Mouse (Mus musculus) cerebellum, adult (tissue): ENCODE measurements around the gene Pus10.

ENCODE experiments used
- ATAC-seq: cut with Nextera tagmentation; 2 replicates; pipeline ENCODE4 v1.9.2; 2017; ENCODE audit warnings: mild to moderate bottlenecking, moderate library complexity, mixed read lengths; ENCODE audit not compliant: insufficient number of reproducible peaks, low FRiP score, low TSS enrichment

Pus10 gene

DNA sequence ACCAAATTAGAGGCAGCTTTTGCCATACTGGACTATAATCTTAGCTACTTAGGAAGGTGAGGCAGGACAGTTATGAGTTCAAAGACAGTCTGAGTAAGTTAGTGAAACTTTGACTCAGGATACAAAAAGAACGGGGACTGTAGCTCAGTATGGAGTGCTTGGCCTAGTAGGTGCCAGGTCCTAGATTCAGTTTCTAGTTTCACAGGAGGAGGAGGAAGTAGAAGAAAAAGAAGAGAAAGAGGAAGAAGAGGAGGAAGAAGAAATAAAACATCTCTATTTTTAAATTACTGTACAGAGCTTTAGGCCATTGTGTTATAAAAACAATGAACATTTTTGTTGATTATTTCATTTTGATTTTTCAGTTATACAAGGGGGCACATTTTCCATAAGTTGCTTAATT, 22.6 kb downstream of the Pus10 start:
- no peak for ATAC-seq

DNA sequence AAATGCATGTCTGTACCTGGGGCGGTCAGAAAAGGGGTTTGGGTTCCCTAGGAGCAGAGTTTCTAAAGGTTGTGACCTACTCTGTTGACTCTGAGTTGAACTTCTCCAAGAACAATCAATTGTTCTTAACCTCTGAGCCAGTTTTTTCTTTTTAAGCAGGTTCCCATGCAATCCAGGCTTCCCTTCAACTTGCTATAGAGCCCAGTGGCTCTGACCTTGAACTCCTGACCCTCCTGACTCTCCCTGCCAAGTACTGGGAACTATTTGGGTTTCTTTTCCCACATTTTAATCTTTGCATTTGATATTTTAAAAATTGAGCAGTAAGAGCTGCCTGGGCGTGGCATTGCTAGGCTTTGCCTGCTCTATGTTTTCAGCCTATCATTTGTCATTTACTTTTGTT, 27.8 kb downstream of the Pus10 start:
- ATAC-seq, result no peak

DNA sequence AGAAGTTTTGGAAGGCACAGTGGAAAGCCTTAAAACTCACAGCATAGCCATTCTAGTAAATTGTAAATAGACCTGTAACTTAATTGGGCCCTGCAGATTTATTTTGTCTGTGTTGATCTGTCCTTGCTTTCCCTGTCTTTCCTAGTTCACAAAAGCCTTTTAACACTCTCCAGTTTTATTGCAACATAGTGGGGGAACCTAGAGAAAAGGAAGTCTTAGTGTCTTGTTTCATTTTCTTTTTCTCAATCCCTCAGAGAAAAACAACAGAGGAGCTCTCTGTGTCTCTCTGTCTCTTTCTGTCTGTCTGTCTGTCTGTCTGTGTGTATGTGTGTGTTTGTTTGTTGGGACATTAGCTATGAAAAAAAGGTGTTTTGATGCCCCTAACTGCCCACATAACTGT, 30.4 kb downstream of the Pus10 start:
- no peak for ATAC-seq

DNA sequence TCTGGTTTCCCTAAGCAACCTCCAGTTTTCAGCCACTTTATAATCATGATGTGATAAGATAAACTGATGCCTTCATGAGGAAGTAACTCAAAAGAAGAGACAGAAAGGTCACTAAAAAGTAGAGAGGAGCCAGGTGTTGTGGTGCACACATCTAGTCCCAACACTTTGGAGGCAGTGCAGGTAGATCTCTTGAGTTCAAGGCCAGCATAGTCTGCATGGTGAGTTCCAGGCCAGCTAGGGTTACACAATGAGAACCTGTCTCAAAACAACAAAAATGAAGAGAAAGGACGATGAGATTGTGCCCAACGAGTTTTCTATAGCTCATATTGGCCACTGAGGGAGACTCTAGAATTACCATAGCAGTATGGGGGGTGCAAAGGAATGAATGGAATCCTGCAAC, 33.1 kb downstream of the Pus10 start:
- no peak for ATAC-seq

DNA sequence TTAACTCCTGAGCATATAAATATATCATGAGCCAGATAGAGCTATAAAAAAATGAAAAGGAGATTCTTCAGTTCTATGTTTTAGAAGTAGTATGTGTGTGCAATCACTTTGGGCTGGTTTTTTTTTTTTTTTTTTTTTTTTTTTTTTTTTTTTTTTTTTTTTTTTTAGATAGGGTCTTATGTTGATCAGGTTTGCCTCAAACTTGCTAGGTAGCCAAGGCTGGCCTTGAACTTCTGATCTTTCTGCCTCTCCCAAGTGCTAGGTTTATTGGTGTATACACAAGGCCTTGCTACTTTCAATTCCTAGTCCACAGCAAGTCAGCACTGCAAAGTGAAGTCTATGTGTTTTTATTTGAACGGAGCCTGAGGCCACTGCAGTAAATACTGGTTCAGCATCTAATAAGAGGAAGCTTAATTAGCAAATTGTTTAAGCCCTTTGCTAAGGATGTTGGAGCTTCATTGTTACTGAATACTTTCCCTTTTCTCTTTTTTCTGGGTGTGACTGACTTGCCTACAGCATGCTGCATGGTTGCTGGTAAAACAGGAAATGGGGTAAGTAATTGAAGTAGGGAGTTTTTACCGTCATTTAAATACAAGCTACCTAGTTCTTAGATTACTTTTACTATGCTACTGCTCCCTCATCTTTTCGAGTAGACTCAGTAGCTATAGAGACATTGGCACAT, 34.1 kb downstream of the Pus10 start:
- no peak for ATAC-seq

DNA sequence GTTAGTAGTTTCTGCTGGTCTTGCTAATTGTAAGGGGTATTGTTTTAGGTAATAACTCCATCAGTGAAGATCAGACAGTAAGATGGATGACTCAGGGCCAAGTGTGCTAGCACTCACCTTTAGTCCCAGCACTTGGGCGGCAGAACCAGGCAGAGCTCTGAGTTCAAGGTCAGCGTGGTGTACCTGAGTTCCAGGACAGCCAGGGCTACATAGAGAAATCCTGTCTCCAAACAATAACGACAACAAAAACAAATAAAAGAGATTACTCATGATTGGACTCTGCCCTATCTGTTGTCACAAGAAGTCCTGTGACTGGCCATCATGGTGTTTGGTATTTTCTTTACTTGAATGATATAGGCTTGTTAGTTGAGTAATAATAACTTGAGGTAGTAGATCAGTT, 36.4 kb downstream of the Pus10 start:
- no peak for ATAC-seq

DNA sequence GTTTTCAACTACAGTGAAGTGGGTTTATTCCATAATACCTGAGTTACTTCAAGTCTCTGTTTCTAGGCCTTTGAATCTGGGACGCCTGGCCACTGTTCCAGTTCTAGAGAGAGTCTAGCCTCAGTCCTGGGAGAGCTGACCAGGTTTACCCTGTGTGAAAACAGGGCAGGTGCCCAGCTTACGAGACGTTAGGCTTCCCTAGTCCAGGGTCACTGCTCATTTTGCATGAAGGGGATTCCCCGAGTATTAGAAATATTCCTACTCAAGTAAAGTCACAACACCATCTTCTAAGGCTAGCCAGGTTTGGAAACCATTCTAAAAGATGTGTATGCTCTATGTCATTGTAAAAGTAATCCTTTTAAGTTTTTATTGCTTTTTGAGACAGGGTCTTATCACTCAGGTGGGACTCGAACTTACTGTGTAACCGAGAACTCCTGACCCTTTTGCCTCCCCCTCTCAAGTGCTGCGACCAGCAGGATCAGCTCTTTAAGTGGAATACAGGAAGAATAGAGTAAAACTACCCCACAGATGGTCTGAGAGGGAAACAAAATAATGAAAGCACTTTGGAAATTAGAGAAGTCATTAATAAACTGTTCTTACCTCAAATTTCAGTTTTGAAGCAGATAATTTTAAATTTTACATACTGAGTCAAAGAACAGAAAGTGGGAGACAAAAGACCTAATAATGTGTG, 39.3 kb downstream of the Pus10 start:
- no peak for ATAC-seq

DNA sequence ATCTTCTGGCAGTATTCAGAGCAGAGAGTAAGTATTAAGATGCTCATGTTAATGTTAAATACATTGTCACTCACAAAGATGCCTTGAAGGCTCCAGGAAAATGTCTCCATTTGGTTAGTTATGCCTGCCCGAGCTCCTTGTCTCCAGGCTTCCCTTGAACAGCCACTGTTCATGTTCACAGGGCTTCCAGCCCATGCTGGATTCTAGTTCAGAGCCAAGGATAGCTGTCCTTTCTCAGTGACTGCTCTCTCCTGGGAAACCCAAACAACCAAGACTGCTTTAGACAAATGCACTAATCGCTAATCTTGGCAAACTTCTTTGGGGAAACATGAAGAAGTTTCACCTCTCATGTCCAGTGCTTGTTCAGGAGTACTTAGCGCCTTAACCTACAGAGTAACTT, 46.8 kb downstream of the Pus10 start:
- ATAC-seq, result no peak

DNA sequence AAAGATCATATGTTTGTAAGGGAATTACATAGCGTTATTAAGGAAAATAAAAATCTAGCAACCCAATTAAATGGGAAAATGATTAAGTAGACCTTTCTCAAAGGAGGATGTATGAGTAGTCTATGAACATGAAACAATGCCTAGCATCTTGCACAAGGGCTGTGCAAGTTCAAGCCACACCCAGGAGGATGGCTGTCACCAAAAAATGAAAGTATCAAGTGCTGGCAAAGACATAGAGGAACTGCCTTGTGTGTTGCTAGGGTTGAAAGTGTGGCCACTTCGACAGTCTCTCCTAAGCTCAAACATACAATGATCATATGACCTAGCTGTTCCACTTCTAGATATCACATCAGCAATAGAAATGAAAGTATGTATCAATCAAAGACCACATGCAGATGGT, 53.4 kb downstream of the Pus10 start:
- ATAC-seq, result no peak

DNA sequence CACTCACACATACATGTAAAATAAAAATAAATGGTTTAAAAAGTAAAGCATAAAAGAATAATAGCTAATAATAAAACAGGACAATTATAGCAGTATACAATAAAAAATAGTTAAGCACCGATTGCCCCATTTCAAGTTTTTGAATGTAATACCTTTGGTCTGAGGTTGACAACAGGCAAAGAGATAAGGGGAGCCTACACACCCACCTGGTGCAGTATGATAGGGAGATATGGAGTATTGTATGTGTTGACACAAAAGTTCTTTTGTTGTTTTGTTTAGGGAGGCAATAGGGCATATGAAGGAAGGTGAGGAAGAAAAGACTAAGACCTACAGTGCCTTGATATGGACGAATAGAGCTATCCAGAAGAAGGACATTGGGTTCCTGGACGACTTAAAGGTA, 54.4 kb downstream of the Pus10 start:
- ATAC-seq, result no peak

DNA sequence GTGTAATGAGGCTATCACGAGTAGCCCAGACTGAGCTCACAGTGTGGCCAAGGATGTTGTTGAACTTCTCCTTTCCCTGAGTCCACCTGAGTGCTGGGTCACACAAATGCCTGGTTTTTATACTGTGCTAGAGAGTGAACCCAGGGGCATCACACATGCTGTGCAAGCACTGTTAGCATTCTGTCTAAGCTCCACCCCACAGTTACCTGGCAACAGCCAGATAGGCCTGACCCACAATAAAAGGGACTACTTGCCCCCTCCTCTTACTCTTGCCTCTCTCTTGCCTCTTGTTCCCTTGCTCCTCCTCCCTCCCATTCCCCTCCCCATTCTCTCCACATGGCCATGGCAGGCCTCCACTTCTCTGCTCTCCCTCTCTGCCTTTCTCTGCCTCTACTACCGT, 56.9 kb downstream of the Pus10 start:
- ATAC-seq, result no peak

DNA sequence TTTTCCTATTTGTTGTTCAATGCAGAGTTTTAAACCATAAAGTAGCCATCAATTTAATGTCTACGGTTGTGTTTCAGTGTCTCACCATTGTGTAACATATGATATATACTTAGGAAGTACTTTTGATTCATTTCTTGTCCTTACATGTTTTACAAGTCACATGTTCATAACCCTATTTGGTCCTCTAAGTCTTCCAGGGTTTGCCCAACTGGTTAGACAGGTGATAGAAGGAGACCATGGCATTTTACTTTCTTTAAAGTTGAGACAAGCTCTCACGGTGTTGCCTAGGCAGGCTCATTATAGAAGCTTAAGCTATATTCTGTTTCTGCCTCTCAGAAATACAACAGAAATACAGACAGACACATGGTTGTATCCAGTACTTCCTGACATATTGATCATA, 60.4 kb downstream of the Pus10 start:
- ATAC-seq, result no peak

DNA sequence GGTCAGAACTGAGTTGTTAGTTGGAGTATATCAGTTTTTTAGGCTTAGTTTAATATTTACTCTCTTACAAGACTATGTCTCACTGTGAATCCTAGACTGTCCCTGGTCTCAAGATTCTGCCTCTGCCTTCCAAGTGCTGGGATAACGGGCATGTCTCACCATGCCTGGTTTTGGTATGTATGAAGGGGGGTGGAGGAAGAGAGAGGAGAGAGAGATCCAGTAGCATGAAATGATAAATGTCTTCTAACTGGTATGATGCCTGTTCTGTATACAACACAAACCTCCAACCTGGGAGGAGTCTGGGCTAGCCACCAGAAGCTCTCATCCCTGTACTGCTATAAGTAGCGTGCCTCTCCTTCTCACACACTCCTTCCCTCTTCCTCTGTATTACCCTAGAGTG, 61.0 kb downstream of the Pus10 start:
- no peak for ATAC-seq

DNA sequence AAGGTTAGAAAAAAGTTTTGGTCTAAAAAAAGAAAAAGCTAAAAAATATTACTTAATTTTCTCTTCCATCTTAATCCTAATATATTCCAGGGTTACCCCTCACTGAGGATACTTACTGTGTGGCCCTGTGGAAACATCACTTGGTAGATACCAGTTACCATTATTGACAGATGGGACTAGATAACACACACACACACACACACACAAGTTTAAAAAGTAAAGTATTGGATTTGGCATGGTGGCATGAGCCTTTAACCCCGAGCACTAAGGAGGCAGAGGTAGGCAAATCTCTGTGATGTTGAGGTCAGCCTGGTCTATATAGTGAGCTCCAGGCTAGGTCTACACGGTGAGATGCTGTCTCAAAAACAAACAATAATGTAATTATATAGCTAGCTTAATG, 62.7 kb downstream of the Pus10 start:
- ATAC-seq, result no peak

DNA sequence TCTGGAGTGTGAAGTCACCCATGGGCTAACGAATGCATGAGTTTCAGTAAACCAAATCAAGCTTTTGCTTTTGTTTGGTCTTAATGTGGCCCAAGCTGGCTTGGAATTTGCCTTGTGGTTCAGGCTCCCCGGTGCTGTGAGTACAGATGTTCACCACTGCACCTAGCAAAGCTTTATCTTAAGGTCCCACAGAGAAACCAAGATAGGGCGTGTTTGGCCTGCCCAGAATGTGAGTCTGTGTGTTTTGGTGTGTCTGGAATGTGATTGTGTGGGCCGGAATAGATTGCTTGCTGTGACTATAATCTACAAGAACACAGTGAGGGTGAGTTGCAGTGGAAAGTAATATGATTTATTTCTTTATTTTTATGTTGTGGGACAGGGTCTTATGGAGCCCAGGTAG, 64.6 kb downstream of the Pus10 start:
- ATAC-seq, result no peak

DNA sequence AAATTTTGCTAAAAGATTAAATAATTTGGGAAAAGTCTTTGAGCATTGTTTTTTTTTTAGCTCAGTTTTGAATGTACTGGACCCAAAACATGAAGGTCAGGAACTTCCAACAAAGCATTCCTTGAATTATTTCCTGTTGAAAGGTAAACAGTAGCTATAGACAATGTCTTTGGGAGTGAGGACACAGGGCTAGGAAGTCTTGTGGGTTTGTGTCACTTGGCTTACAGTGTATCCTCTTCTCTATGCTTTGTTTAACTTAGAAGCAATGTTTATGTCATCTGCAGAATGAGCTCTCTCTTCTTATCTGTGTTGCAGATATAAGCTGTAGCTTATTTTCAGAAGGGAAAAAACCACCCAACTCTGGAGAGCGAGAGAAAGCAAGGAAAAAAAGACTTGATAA, 67.4 kb downstream of the Pus10 start:
- ATAC-seq, result no peak

DNA sequence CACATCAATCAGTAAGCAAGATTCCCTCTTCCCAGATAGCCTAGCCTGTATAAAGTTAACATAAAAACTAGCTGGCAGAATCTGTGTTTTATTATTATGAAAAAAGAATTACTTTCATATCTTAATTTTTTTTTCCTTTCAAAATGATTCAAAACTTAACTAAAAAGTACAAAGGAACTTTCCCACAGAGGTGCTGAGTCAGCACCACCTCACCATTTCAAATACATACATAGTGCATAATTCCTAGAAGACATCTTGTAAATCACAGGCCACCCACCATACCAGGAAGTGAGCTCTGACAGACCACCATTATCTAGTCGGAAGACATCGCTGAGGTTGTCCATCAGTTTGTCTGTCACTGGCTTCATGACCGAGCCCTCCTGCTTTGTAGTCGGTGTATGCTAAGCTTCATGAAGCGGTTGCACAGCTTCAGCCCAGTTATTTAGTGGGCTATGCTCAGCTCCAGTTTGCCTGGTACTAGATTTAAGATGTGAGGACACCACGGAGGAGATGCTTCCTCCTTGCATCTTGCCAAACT, 69.3 kb downstream of the Pus10 start:
- ATAC-seq, result no peak

DNA sequence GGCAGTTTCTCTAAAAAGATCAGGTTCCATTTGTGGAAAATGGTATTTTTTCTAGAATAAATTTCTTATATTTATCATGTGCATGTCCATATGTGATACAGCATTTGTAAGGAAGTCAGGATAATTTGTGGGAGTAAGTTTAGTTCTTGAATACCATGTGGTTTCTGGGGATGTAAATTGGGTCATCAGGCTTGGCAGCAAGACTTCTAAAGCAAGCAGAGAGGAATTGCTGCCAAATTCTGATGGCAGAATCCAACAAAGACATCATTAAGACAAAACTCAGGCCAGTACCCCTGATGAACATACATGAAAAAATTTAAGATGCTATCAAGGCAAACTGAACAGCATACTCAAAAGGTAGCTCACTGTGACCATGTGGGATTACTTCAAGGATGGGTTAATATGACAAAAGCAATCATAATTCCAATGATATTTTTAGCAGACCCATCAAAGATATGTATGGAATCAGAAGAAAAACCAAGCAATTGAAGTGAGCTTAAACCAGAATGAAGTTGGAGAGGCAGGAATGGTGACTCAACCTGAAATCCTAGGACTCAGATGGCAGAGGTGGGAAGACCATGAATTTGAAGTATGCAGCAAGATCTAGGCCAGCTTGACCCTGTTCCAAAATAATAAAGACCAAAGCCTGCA, 70.5 kb downstream of the Pus10 start:
- ATAC-seq, result no peak

DNA sequence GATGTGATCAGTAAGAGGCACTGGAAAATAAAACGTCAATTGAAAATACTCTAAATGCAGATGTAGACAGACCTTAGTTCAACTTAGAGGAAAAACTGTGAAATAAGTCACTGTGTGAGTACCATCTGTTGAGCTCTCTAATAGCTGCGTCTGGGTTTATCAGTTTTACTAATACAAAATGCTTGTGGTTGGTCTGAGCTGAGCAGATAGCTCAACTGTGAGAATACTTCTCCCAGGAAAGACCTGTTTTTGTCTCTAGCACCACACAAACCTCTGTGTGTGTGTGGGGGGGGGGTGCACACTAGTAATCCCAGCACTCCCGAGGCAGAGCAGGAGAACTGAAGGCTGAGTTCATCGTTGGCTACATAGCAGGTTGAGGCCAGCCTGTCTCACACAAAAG, 75.4 kb downstream of the Pus10 start:
- no peak for ATAC-seq

DNA sequence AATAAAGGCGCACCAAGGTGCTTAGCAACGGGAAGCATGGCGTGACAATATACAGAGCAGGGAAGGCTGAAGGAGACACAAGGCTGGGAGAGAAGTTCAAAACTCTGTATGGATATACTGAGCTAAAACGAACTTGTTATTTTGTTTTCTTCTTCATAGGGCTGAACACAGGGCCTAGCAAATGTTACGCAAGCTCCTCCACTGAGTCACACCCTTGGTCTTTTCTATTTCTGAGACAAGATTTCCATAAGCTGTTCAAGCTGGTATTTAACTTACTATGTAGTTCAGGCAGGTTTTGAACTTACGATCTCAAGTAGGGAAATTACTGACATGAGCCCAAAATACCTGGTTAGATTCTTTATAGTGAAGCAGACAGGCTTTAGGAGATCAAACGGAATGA, 75.9 kb downstream of the Pus10 start:
- ATAC-seq, result no peak

DNA sequence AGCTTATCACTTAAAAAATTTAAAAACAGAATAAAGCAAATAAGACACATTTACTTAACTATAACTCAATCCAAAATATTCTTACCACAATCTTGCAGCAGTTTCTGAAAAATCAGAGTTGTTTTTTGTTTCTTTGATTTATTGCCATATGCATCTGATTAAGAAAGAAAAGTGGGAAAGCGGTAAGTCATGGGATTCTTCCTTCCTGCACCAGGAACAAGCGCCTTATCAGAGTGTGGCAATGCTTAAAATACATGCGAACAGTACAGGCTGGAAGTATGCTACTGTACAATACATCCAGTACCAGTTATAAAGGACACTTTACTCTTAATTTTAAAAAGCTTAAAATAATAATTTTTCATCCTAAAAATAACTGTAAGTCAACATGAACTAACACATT, 78.9 kb downstream of the Pus10 start:
- no peak for ATAC-seq

DNA sequence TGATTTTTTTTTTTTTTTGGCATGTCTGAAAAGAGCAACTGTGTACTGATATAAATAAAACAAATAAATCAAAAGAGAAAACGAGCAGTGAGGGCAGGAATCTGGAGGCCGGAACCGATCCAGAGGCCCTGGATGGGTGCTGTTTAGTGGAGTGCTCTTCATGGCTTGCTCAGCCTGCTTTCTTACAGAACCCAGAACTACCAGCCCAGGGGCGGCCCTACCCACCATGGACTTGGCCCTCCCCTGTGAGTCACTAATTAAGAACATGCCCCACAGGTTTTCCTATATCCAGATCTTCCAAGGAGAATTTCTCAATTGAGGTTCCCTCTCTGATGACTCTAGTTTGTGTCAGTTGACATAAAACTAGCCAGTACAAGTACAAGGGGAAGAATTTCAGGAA, 80.6 kb downstream of the Pus10 start:
- ATAC-seq, result no peak
